Mouse (Mus musculus) G1E (cell line): ENCODE measurements around the gene Ifit3.

ENCODE experiments used
- CTCF ChIP-seq: IDR thresholded peaks from 2 replicates; pipeline ENCODE4 v1.5.1; 2012; ENCODE audit warnings: low read depth, low read length, inconsistent platforms, mixed read lengths
- GATA1 ChIP-seq: IDR thresholded peaks from 2 replicates; pipeline ENCODE4 v1.6.1; 2012; ENCODE audit warnings: borderline replicate concordance, low read length, inconsistent platforms, mixed read lengths
- GATA2 ChIP-seq: IDR thresholded peaks from 2 replicates; pipeline ENCODE4 v1.6.1; 2012; ENCODE audit warnings: low read depth, low read length, inconsistent platforms, borderline replicate concordance
- POLR2AphosphoS5 ChIP-seq: IDR thresholded peaks from 2 replicates; pipeline ENCODE4 v1.6.1; 2012; ENCODE audit warnings: low read depth, low read length, inconsistent platforms; ENCODE audit not compliant: insufficient replicate concordance
- TAL1 ChIP-seq: conservative IDR thresholded peaks from 2 replicates; pipeline ENCODE4 v1.6.1; 2012; ENCODE audit warnings: low read depth, low read length, inconsistent platforms, mixed read lengths

GRCm38 (mm10) chr19:34593456-34593855 lies 10.1 kb downstream of the Ifit3 start:
- TF ChIP-seq CTCF (no peak), GATA1 (no peak), POLR2AphosphoS5 (no peak), TAL1 (no peak), GATA2 (no peak)
